8 mouse cellular contexts compared by ENCODE assay signal in genomic region chr10:128779011-128779795, GRCm38 (mm10). TPM values are rescaled to one million over a fixed set of nuclear protein-coding genes. Genes with fewer than 3 reads are reported as not detected.
DNase-seq lines count a peak whose midpoint lies in the region; ATAC-seq lines count a peak whose summit lies in the region.

No protein-coding gene starts in this region.

- H3K4me3 ChIP-seq in hindbrain, embryonic 13.5 days: no peak overlapping the region
- no peak overlapping the region for H3K4me3 ChIP-seq in limb, embryonic 15.5 days
- H3K4me3 ChIP-seq in neural tube, embryonic 11.5 days (ENCODE audit: low read depth, low read length): no peak overlapping the region

- WGBS in hindbrain, embryonic 13.5 days: 42% methylated on average over 8 of the region's 8 CpGs
- WGBS in limb, embryonic 15.5 days: 13% methylated on average over 8 of the region's 8 CpGs
- WGBS in neural tube, embryonic 11.5 days: 42% methylated on average over 8 of the region's 8 CpGs

- DNase-seq in thymus, postnatal 14 days: peak; percentile 29
- DNase-seq in thymus, postnatal 0 days (ENCODE audit: low spot score): no peak
- DNase-seq in fibroblast of lung, adult 2 months (ENCODE audit: low read depth): peak; percentile 98
- peak; percentile 17 for DNase-seq in neural tube, embryonic 11.5 days (ENCODE audit: low spot score)
- no peak for DNase-seq in cerebellum, adult 18-20 months
- DNase-seq in layer of hippocampus, adult 11-12 months (ENCODE audit: low spot score): no peak

- no peak for ATAC-seq in hindbrain, embryonic 13.5 days (ENCODE audit: low FRiP score)
- peak; percentile 91 for ATAC-seq in limb, embryonic 15.5 days (ENCODE audit: insufficient number of reproducible peaks, low FRiP score, low TSS enrichment, low read depth)
- ATAC-seq in neural tube, embryonic 11.5 days (ENCODE audit: insufficient read depth, low FRiP score, low TSS enrichment): no peak

- no peak overlapping the region for H3K4me2 ChIP-seq in hindbrain, embryonic 13.5 days
- H3K4me2 ChIP-seq in limb, embryonic 15.5 days: no peak overlapping the region
- no peak overlapping the region for H3K4me2 ChIP-seq in neural tube, embryonic 11.5 days (ENCODE audit: low read depth)

- no peak overlapping the region for H3K9ac ChIP-seq in hindbrain, embryonic 13.5 days
- H3K9ac ChIP-seq in limb, embryonic 15.5 days: no peak overlapping the region
- H3K9ac ChIP-seq in neural tube, embryonic 11.5 days (ENCODE audit: low read length): no peak overlapping the region

- no peaks in the 10 kb centered on the region for H3K4me1 ChIP-seq in hindbrain, embryonic 13.5 days (replicated peaks)
- peaks cover 18% of the 10 kb centered on the region for H3K4me1 ChIP-seq in limb, embryonic 15.5 days
- H3K4me1 ChIP-seq in neural tube, embryonic 11.5 days (ENCODE audit: control insufficient read depth, insufficient read depth, low read length): no peaks in the 10 kb centered on the region

- no peaks in the 10 kb centered on the region for H3K36me3 ChIP-seq in hindbrain, embryonic 13.5 days
- no peaks in the 10 kb centered on the region for H3K36me3 ChIP-seq in limb, embryonic 15.5 days
- H3K36me3 ChIP-seq in neural tube, embryonic 11.5 days (ENCODE audit: control insufficient read depth, insufficient read depth, low read length): no peaks in the 10 kb centered on the region

- peaks cover 8% of the 10 kb centered on the region for H3K9me3 ChIP-seq in hindbrain, embryonic 13.5 days
- peaks cover 4% of the 10 kb centered on the region; the same call in 1 of the 2 replicates for H3K9me3 ChIP-seq in limb, embryonic 15.5 days
- no peaks in the 10 kb centered on the region; the same call in 1 of the 2 replicates for H3K9me3 ChIP-seq in neural tube, embryonic 11.5 days (ENCODE audit: control insufficient read depth, low read length)

- peak overlapping the region; percentile 35; the same call in 1 of the 2 replicates for H3K27ac ChIP-seq in hindbrain, embryonic 13.5 days
- H3K27ac ChIP-seq in limb, embryonic 15.5 days: peak overlapping the region; percentile 89
- H3K27ac ChIP-seq in neural tube, embryonic 11.5 days (ENCODE audit: low read depth, low read length): no peak overlapping the region

- no peaks in the 10 kb centered on the region for H3K27me3 ChIP-seq in hindbrain, embryonic 13.5 days
- H3K27me3 ChIP-seq in limb, embryonic 15.5 days: no peaks in the 10 kb centered on the region
- H3K27me3 ChIP-seq in neural tube, embryonic 11.5 days (ENCODE audit: control insufficient read depth, insufficient read depth, low read length): no peaks in the 10 kb centered on the region

RNA-seq across cellular contexts. Expression of gene Mmp19, which starts 11.5 kb away (rescaled TPM):
- 0.48 and 0.67 TPM in 2 replicates for polyA plus RNA-seq in thymus, postnatal 0 days (2015; fragmentation: Nextera tagmentation; extraction: Ambion mirVana)
- 0.51 and 0.71 TPM in 2 replicates for polyA plus RNA-seq in hindbrain, embryonic 13.5 days (2015; fragmentation: Nextera tagmentation; extraction: Ambion mirVana)
- 1.7 and 2.5 TPM in 2 replicates for polyA plus RNA-seq in limb, embryonic 15.5 days (2015; fragmentation: Nextera tagmentation; extraction: Ambion mirVana)
- polyA plus RNA-seq in neural tube, embryonic 11.5 days (2014; fragmentation: Nextera tagmentation; extraction: Ambion mirVana): 0.32 and 0.41 TPM in 2 replicates

RNA-seq across cellular contexts. Expression of gene Dnajc14, which starts 24.7 kb away (rescaled TPM):
- 32.5 and 32.8 TPM in 2 replicates for polyA plus RNA-seq in thymus, postnatal 0 days (2015; fragmentation: Nextera tagmentation; extraction: Ambion mirVana)
- polyA plus RNA-seq in hindbrain, embryonic 13.5 days (2015; fragmentation: Nextera tagmentation; extraction: Ambion mirVana): 57.5 and 59.5 TPM in 2 replicates
- 64.2 and 65.8 TPM in 2 replicates for polyA plus RNA-seq in limb, embryonic 15.5 days (2015; fragmentation: Nextera tagmentation; extraction: Ambion mirVana)
- 39.3 and 42.8 TPM in 2 replicates for polyA plus RNA-seq in neural tube, embryonic 11.5 days (2014; fragmentation: Nextera tagmentation; extraction: Ambion mirVana)

RNA-seq across cellular contexts. Expression of gene Tmem198b, which starts 25.0 kb away (rescaled TPM):
- 6.0 and 6.6 TPM in 2 replicates for polyA plus RNA-seq in thymus, postnatal 0 days (2015; fragmentation: Nextera tagmentation; extraction: Ambion mirVana)
- 17.9 and 18.8 TPM in 2 replicates for polyA plus RNA-seq in hindbrain, embryonic 13.5 days (2015; fragmentation: Nextera tagmentation; extraction: Ambion mirVana)
- polyA plus RNA-seq in limb, embryonic 15.5 days (2015; fragmentation: Nextera tagmentation; extraction: Ambion mirVana): 24.3 and 24.4 TPM in 2 replicates
- 16.7 and 16.9 TPM in 2 replicates for polyA plus RNA-seq in neural tube, embryonic 11.5 days (2014; fragmentation: Nextera tagmentation; extraction: Ambion mirVana)

RNA-seq across cellular contexts. Expression of gene Pym1, which starts 31.5 kb away (rescaled TPM):
- polyA plus RNA-seq in thymus, postnatal 0 days (2015; fragmentation: Nextera tagmentation; extraction: Ambion mirVana): 74.7 and 79.2 TPM in 2 replicates
- 46.5 and 50.0 TPM in 2 replicates for polyA plus RNA-seq in hindbrain, embryonic 13.5 days (2015; fragmentation: Nextera tagmentation; extraction: Ambion mirVana)
- 33.7 and 34.4 TPM in 2 replicates for polyA plus RNA-seq in limb, embryonic 15.5 days (2015; fragmentation: Nextera tagmentation; extraction: Ambion mirVana)
- 47.8 and 50.2 TPM in 2 replicates for polyA plus RNA-seq in neural tube, embryonic 11.5 days (2014; fragmentation: Nextera tagmentation; extraction: Ambion mirVana)

RNA-seq across cellular contexts. Expression of gene Dgka, which starts 34.5 kb away (rescaled TPM):
- 135 and 136 TPM in 2 replicates for polyA plus RNA-seq in thymus, postnatal 0 days (2015; fragmentation: Nextera tagmentation; extraction: Ambion mirVana)
- polyA plus RNA-seq in hindbrain, embryonic 13.5 days (2015; fragmentation: Nextera tagmentation; extraction: Ambion mirVana): 6.5 and 7.0 TPM in 2 replicates
- 26.0 and 26.4 TPM in 2 replicates for polyA plus RNA-seq in limb, embryonic 15.5 days (2015; fragmentation: Nextera tagmentation; extraction: Ambion mirVana)
- 5.8 and 6.2 TPM in 2 replicates for polyA plus RNA-seq in neural tube, embryonic 11.5 days (2014; fragmentation: Nextera tagmentation; extraction: Ambion mirVana)

Comparison
In these comparisons a context has a peak if more than half of its experiments do, and no peak if none do; other contexts are left out.
1. DNase-seq: peak in thymus, postnatal 14 days (single experiment), fibroblast of lung, adult 2 months (single experiment) and neural tube, embryonic 11.5 days (single experiment); none in thymus, postnatal 0 days (single experiment), cerebellum, adult 18-20 months (0 of 2) and layer of hippocampus, adult 11-12 months (single experiment).